Mouse (Mus musculus): ENCODE data around the gene Colca2. TPM values are rescaled to one million over a fixed set of nuclear protein-coding genes. Genes with fewer than 3 reads are reported as not detected.

Gene Colca2
- total RNA-seq, 1 experiment: 0.27 TPM

DNA sequence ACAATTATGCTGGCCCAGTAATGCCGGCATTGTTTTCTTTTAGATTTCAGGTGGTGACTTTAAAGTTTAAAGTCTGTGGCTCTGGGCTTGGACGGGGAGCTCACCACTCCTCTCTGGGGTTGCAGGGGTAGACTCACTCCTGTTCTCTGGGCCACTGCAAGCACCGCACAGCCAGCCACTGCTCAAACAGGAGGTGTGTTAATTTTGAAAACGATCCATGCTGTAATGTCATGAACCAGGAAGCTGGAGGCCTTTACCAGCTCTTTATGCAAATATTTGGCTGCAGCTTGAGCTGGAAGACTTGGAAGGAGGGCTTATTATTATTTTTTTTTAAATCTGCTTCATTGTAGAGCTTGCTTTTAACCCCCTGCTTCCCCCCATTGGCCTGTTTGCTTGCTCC lies 3.7 kb downstream of the Colca2 start:
- TF ChIP-seq MAFK (IDR thresholded peaks at IDR 0.05; ENCODE audit: insufficient read depth, low read depth, low read length) (no peak), ZNF384 (IDR thresholded peaks at IDR 0.05; ENCODE audit: low read depth, low read length) (no peak), HCFC1 (IDR thresholded peaks at IDR 0.05; ENCODE audit: borderline replicate concordance, insufficient read depth, low read length) (no peak), CHD2 (IDR thresholded peaks at IDR 0.05; ENCODE audit: low read depth, low read length) (no peak), ZC3H11A (IDR thresholded peaks at IDR 0.05; ENCODE audit: borderline replicate concordance, low read depth, low read length) (no peak)
- DNase-seq (ENCODE audit: low read depth, low spot score): no peak

DNA sequence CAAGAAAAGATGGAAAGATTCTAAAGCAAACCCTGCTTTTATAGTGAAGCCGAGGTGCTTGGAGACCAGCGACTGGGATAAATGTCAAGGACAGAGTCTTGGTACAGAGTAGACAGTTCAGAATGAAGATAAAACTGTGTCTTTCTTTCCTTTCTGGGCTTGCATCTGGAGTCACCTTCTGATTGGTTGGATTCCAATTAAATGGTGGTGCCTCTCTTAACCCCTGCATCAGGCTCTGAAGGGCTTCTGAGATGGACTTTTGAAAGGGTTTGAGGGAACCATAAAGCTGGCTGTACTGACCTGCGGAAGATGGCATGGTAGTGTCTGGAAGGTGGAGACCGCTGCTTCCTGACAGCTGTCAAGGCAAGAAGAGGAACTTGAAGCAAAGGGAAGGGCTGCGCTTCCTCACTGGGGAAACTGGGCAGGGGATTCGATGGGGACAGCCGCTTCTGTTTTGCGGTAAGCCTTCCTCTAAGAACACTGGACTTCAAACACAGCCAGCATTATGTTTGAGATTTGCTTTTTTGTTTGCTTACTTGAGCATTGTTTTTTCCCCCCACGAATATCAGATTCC lies 4.7 kb downstream of the Colca2 start:
- TF ChIP-seq ZC3H11A (IDR thresholded peaks at IDR 0.05; ENCODE audit: borderline replicate concordance, low read depth, low read length) (no peak), CHD2 (IDR thresholded peaks at IDR 0.05; ENCODE audit: low read depth, low read length) (no peak), HCFC1 (IDR thresholded peaks at IDR 0.05; ENCODE audit: borderline replicate concordance, insufficient read depth, low read length) (no peak), MAFK (IDR thresholded peaks at IDR 0.05; ENCODE audit: insufficient read depth, low read depth, low read length) (no peak), ZNF384 (IDR thresholded peaks at IDR 0.05; ENCODE audit: low read depth, low read length) (no peak)
- Histone ChIP-seq H3K9ac (ENCODE audit: insufficient read depth, low read depth, low read length, poor library complexity, severe bottlenecking) (no peak overlapping the region), H3K4me3 (ENCODE audit: insufficient read depth in 1 of 2, low read depth in 1 of 2, low read length in 2 of 2, poor library complexity in 1 of 2, severe bottlenecking in 1 of 2) (no peak overlapping the region), H3K27ac (ENCODE audit: insufficient read depth, low read depth, low read length, poor library complexity, severe bottlenecking) (no peak overlapping the region), H3K4me1 (ENCODE audit: control insufficient read depth in 2 of 2, insufficient read depth in 2 of 2, low read length in 2 of 2, poor library complexity in 1 of 2) (peaks cover 0 to 2% of the 10 kb centered on the region in 2 experiments; a peak in 1 of 4 replicates), H3K36me3 (ENCODE audit: control insufficient read depth, insufficient read depth, low read length, poor library complexity, severe bottlenecking) (no peaks in the 10 kb centered on the region), H3K9me3 (ENCODE audit: control insufficient read depth, insufficient read depth, low read depth, low read length) (no peaks in the 10 kb centered on the region)
- no peak for DNase-seq (ENCODE audit: low read depth, low spot score)
- in situ Hi-C loops (cut with MboI; ENCODE audit: low sequenced_read_pairs in 2 of 2, unreplicated experiment in 2 of 2): no loop called here

More for the DNA sequence above, 3.7 kb downstream of the Colca2 start:
- in situ Hi-C loops (cut with MboI; ENCODE audit: low sequenced_read_pairs in 2 of 2, unreplicated experiment in 2 of 2): no loop called here
- no peaks in the 10 kb centered on the region for H3K36me3 ChIP-seq (ENCODE audit: control insufficient read depth, insufficient read depth, low read length, poor library complexity, severe bottlenecking)
- no peaks in the 10 kb centered on the region for H3K9me3 ChIP-seq (ENCODE audit: control insufficient read depth, insufficient read depth, low read depth, low read length)
- no peak overlapping the region for H3K9ac ChIP-seq (ENCODE audit: insufficient read depth, low read depth, low read length, poor library complexity, severe bottlenecking)
- no peak overlapping the region for H3K4me3 ChIP-seq (ENCODE audit: insufficient read depth in 1 of 2, low read depth in 1 of 2, low read length in 2 of 2, poor library complexity in 1 of 2, severe bottlenecking in 1 of 2)
- no peak overlapping the region for H3K27ac ChIP-seq (ENCODE audit: insufficient read depth, low read depth, low read length, poor library complexity, severe bottlenecking)
- peaks cover 0 to 2% of the 10 kb centered on the region in 2 experiments; a peak in 1 of 4 replicates for H3K4me1 ChIP-seq (ENCODE audit: control insufficient read depth in 2 of 2, insufficient read depth in 2 of 2, low read length in 2 of 2, poor library complexity in 1 of 2)

- no peaks in the 10 kb centered on the region for H3K36me3 ChIP-seq (ENCODE audit: control insufficient read depth, insufficient read depth, low read length, poor library complexity, severe bottlenecking)
- DNase-seq (ENCODE audit: low read depth, low spot score): no peak
- H3K9ac ChIP-seq (ENCODE audit: insufficient read depth, low read depth, low read length, poor library complexity, severe bottlenecking): no peak overlapping the region
- no peak overlapping the region for H3K27ac ChIP-seq (ENCODE audit: insufficient read depth, low read depth, low read length, poor library complexity, severe bottlenecking)
- H3K4me1 ChIP-seq (ENCODE audit: control insufficient read depth in 2 of 2, insufficient read depth in 2 of 2, low read length in 2 of 2, poor library complexity in 1 of 2): peaks cover 0 to 2% of the 10 kb centered on the region in 2 experiments; a peak in 1 of 4 replicates
- H3K9me3 ChIP-seq (ENCODE audit: control insufficient read depth, insufficient read depth, low read depth, low read length): no peaks in the 10 kb centered on the region
- no peak overlapping the region for H3K4me3 ChIP-seq (ENCODE audit: insufficient read depth in 1 of 2, low read depth in 1 of 2, low read length in 2 of 2, poor library complexity in 1 of 2, severe bottlenecking in 1 of 2)
- TF ChIP-seq MAFK (IDR thresholded peaks at IDR 0.05; ENCODE audit: insufficient read depth, low read depth, low read length) (no peak), CHD2 (IDR thresholded peaks at IDR 0.05; ENCODE audit: low read depth, low read length) (no peak)
- in situ Hi-C loops (cut with MboI; ENCODE audit: low sequenced_read_pairs in 2 of 2, unreplicated experiment in 2 of 2): no loop called here
Measured at GRCm38 (mm10) chr9:51272102-51272501, 6.3 kb downstream of the Colca2 start.

- no peak for TF ChIP-seq MAFK (IDR thresholded peaks at IDR 0.05; ENCODE audit: insufficient read depth, low read depth, low read length)
- no peak for TF ChIP-seq CHD2 (IDR thresholded peaks at IDR 0.05; ENCODE audit: low read depth, low read length)
- no peak for TF ChIP-seq HCFC1 (IDR thresholded peaks at IDR 0.05; ENCODE audit: borderline replicate concordance, insufficient read depth, low read length)
- TF ChIP-seq ZC3H11A (IDR thresholded peaks at IDR 0.05; ENCODE audit: borderline replicate concordance, low read depth, low read length): no peak
- no peak for TF ChIP-seq ZNF384 (IDR thresholded peaks at IDR 0.05; ENCODE audit: low read depth, low read length)
- no peak for DNase-seq (ENCODE audit: low read depth, low spot score)
- Histone ChIP-seq H3K4me1 (ENCODE audit: control insufficient read depth in 2 of 2, insufficient read depth in 2 of 2, low read length in 2 of 2, poor library complexity in 1 of 2) (peaks cover 0 to 2% of the 10 kb centered on the region in 2 experiments; a peak in 1 of 4 replicates), H3K4me3 (ENCODE audit: insufficient read depth in 1 of 2, low read depth in 1 of 2, low read length in 2 of 2, poor library complexity in 1 of 2, severe bottlenecking in 1 of 2) (no peak overlapping the region), H3K9me3 (ENCODE audit: control insufficient read depth, insufficient read depth, low read depth, low read length) (no peaks in the 10 kb centered on the region), H3K27ac (ENCODE audit: insufficient read depth, low read depth, low read length, poor library complexity, severe bottlenecking) (no peak overlapping the region), H3K36me3 (ENCODE audit: control insufficient read depth, insufficient read depth, low read length, poor library complexity, severe bottlenecking) (no peaks in the 10 kb centered on the region), H3K9ac (ENCODE audit: insufficient read depth, low read depth, low read length, poor library complexity, severe bottlenecking) (no peak overlapping the region)
- in situ Hi-C loops (cut with MboI; ENCODE audit: low sequenced_read_pairs in 2 of 2, unreplicated experiment in 2 of 2): no loop called here
Measured at GRCm38 (mm10) chr9:51271073-51271472, 7.3 kb downstream of the Colca2 start.

DNA sequence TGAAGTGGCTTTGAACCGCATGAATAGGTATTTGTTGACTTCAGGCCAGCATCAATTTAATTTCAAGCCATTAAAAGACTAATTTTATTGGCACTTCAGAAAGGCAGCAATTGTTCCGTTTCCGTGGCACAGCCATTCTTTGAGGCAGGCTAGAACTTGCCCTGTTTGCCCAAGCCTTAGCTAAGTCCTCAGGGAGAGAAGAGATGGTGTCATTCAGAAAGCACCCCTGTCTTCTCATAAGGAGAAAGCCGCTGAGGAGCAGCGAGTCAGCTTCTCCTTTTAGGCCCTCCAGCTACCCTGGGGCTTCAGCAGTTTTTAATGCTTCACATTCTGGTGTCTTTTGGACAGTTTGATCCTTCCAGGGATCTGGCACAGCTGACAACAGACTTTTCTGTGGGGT lies 9.5 kb downstream of the Colca2 start:
- DNase-seq (ENCODE audit: low read depth, low spot score): no peak
- no peak overlapping the region for H3K9ac ChIP-seq (ENCODE audit: insufficient read depth, low read depth, low read length, poor library complexity, severe bottlenecking)
- H3K4me1 ChIP-seq (ENCODE audit: control insufficient read depth in 2 of 2, insufficient read depth in 2 of 2, low read length in 2 of 2, poor library complexity in 1 of 2): peaks cover 0 to 2% of the 10 kb centered on the region in 2 experiments; a peak in 1 of 4 replicates
- no peak overlapping the region for H3K27ac ChIP-seq (ENCODE audit: insufficient read depth, low read depth, low read length, poor library complexity, severe bottlenecking)
- no peaks in the 10 kb centered on the region for H3K36me3 ChIP-seq (ENCODE audit: control insufficient read depth, insufficient read depth, low read length, poor library complexity, severe bottlenecking)
- no peak overlapping the region for H3K4me3 ChIP-seq (ENCODE audit: insufficient read depth in 1 of 2, low read depth in 1 of 2, low read length in 2 of 2, poor library complexity in 1 of 2, severe bottlenecking in 1 of 2)
- TF ChIP-seq ZC3H11A (IDR thresholded peaks at IDR 0.05; ENCODE audit: borderline replicate concordance, low read depth, low read length): no peak
- no peak for TF ChIP-seq HCFC1 (IDR thresholded peaks at IDR 0.05; ENCODE audit: borderline replicate concordance, insufficient read depth, low read length)
- TF ChIP-seq ZNF384 (IDR thresholded peaks at IDR 0.05; ENCODE audit: low read depth, low read length): no peak
- TF ChIP-seq MAFK (IDR thresholded peaks at IDR 0.05; ENCODE audit: insufficient read depth, low read depth, low read length): no peak
- no peak for TF ChIP-seq CHD2 (IDR thresholded peaks at IDR 0.05; ENCODE audit: low read depth, low read length)
- no peaks in the 10 kb centered on the region for H3K9me3 ChIP-seq (ENCODE audit: control insufficient read depth, insufficient read depth, low read depth, low read length)
- in situ Hi-C loops (cut with MboI; ENCODE audit: low sequenced_read_pairs in 2 of 2, unreplicated experiment in 2 of 2): no loop called here

Data from ES-E14 (cell line).